Mouse (Mus musculus): ENCODE data around the gene Gtpbp1. TPM values are rescaled to one million over a fixed set of nuclear protein-coding genes. Genes with fewer than 3 reads are reported as not detected.

Gene Gtpbp1
- polyA plus RNA-seq, 1 experiment, result 25.3 TPM

- Histone ChIP-seq H3K4me1 (ENCODE audit: control insufficient read depth, insufficient read depth, low read length) (no peaks in the 10 kb centered on the region; the same call in none of the 2 replicates), H3K4me3 (ENCODE audit: insufficient read depth, low read length) (no peak overlapping the region), H3K27ac (ENCODE audit: insufficient read depth, low read length) (no peak overlapping the region)
- TF ChIP-seq POLR2A (IDR thresholded peaks at IDR 0.05; ENCODE audit: low read depth, low read length), result no peak
- no peak for TF ChIP-seq CTCF (IDR thresholded peaks at IDR 0.05; ENCODE audit: borderline replicate concordance, insufficient read depth, low read length)
Measured at GRCm38 (mm10) chr15:79692334-79692733, 1.7 kb downstream of the Gtpbp1 start.

DNA sequence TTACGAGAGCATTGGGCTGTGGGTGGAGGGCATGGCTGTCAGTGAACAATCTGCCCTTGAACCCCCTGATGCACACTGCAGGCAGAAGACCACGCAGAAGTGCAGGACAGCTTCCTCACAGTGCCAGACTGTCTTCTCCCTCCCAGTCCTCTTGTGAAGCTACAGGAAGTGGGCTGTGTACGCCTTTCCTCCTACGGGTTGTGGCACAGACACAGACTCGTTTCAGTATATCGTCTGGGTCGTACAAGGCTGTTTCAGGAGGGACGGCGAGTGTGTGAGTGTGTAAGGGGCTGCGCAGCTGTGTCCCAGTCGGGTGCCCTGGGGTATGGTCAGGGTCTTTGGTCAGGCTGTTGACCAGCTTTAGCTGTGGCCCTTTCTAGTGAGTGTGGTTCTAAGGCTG is 3.1 kb downstream of the Gtpbp1 start:
- Histone ChIP-seq H3K27ac (ENCODE audit: insufficient read depth, low read length) (no peak overlapping the region), H3K4me3 (ENCODE audit: insufficient read depth, low read length) (no peak overlapping the region), H3K4me1 (ENCODE audit: control insufficient read depth, insufficient read depth, low read length) (no peaks in the 10 kb centered on the region; the same call in none of the 2 replicates)
- TF ChIP-seq CTCF (IDR thresholded peaks at IDR 0.05; ENCODE audit: borderline replicate concordance, insufficient read depth, low read length) (no peak), POLR2A (IDR thresholded peaks at IDR 0.05; ENCODE audit: low read depth, low read length) (no peak)

DNA sequence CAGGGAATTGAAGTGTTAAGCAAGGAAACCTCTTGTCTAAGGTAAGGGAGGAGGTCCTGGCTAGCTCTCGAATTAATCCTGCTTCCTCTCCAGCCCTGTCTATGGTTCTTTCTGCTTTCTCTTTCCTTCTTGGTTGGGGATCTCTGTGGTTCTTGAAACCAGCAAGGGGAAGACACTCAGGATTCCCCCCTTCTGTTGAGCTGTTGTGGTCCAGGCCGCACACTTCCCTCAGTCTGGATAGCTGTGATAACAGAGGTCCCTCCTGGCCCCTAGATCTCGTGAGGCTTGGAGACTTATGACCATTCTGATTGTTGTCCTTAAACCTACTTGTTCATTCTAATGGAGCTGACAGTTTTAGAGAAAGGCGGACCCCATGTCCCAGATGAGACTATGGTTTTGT is 3.9 kb downstream of the Gtpbp1 start:
- Histone ChIP-seq H3K4me1 (ENCODE audit: control insufficient read depth, insufficient read depth, low read length) (no peaks in the 10 kb centered on the region; the same call in none of the 2 replicates), H3K4me3 (ENCODE audit: insufficient read depth, low read length) (no peak overlapping the region), H3K27ac (ENCODE audit: insufficient read depth, low read length) (no peak overlapping the region)
- TF ChIP-seq CTCF (IDR thresholded peaks at IDR 0.05; ENCODE audit: borderline replicate concordance, insufficient read depth, low read length) (no peak), POLR2A (IDR thresholded peaks at IDR 0.05; ENCODE audit: low read depth, low read length) (no peak)

DNA sequence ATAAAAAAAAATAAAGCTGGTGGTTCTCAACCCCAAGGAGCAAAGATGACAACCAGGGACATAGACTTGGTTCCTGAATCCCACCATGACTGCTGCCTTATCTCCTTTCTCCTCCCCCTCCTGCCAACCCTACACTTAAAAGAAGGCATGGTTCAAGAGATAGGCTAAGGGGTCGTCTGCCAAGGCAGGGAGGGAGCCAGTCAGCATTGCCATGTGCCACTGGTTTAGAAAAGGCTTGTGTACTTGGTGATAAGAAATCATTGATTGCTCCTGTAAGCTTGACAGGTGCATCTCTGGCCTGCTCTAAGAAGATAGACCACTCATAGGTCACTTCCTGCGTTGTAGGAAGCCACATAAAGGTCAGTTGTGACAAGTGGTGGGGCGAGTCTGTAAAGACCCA is 4.9 kb downstream of the Gtpbp1 start:
- H3K4me1 ChIP-seq (ENCODE audit: control insufficient read depth, insufficient read depth, low read length), result no peaks in the 10 kb centered on the region; the same call in 1 of the 2 replicates
- H3K27ac ChIP-seq (ENCODE audit: insufficient read depth, low read length), result no peak overlapping the region
- no peak for TF ChIP-seq POLR2A (IDR thresholded peaks at IDR 0.05; ENCODE audit: low read depth, low read length)
- TF ChIP-seq CTCF (IDR thresholded peaks at IDR 0.05; ENCODE audit: borderline replicate concordance, insufficient read depth, low read length), result no peak
- H3K4me3 ChIP-seq (ENCODE audit: insufficient read depth, low read length), result no peak overlapping the region

GRCm38 (mm10) chr15:79696508-79696907 is 5.9 kb downstream of the Gtpbp1 start:
- Histone ChIP-seq H3K4me3 (ENCODE audit: insufficient read depth, low read length) (no peak overlapping the region), H3K4me1 (ENCODE audit: control insufficient read depth, insufficient read depth, low read length) (no peaks in the 10 kb centered on the region; the same call in 1 of the 2 replicates), H3K27ac (ENCODE audit: insufficient read depth, low read length) (no peak overlapping the region)
- no peak for TF ChIP-seq CTCF (IDR thresholded peaks at IDR 0.05; ENCODE audit: borderline replicate concordance, insufficient read depth, low read length)

- no peaks in the 10 kb centered on the region for H3K4me1 ChIP-seq (ENCODE audit: control insufficient read depth, insufficient read depth, low read length)
- TF ChIP-seq CTCF (IDR thresholded peaks at IDR 0.05; ENCODE audit: borderline replicate concordance, insufficient read depth, low read length) (no peak), POLR2A (IDR thresholded peaks at IDR 0.05; ENCODE audit: low read depth, low read length) (no peak)
- H3K4me3 ChIP-seq (ENCODE audit: insufficient read depth, low read length), result no peak overlapping the region
- no peak overlapping the region for H3K27ac ChIP-seq (ENCODE audit: insufficient read depth, low read length)
Measured at GRCm38 (mm10) chr15:79697011-79697410, 6.4 kb downstream of the Gtpbp1 start.

DNA sequence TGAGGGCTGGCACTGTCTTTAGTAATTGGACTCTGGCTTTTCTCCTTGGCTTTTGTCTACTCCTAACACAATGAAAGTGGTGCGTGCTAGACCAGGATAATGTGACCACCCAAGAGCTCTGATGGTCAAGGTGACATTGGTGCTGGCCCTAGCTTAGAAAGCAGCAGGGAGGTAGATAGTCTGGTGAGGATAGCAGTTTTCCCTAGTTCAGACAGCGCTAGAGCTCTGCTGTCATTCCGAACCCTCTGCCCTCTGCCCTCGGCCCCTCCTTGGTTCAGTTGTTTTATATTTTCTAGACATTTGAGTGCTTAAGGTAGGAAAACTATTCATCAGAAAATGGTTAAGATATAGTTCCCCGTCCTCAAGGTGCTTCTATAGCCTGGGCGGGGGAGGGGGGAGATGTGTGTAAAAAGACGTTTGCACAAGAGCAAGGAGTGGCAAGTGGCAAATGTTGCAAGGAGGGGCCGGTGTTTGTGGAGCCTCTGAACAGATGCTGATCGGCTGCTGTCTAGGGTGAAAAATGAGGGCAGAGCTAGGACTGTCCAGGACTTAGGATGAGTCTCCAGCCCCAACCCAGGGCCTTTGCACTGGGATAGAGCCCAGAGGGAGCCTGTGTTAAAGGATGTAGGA is 7.0 kb downstream of the Gtpbp1 start:
- no peak for TF ChIP-seq CTCF (IDR thresholded peaks at IDR 0.05; ENCODE audit: borderline replicate concordance, insufficient read depth, low read length)
- TF ChIP-seq POLR2A (IDR thresholded peaks at IDR 0.05; ENCODE audit: low read depth, low read length), result no peak
- Histone ChIP-seq H3K4me3 (ENCODE audit: insufficient read depth, low read length) (no peak overlapping the region), H3K27ac (ENCODE audit: insufficient read depth, low read length) (no peak overlapping the region), H3K4me1 (ENCODE audit: control insufficient read depth, insufficient read depth, low read length) (no peaks in the 10 kb centered on the region)

- no peak overlapping the region for H3K27ac ChIP-seq (ENCODE audit: insufficient read depth, low read length)
- TF ChIP-seq CTCF (IDR thresholded peaks at IDR 0.05; ENCODE audit: borderline replicate concordance, insufficient read depth, low read length), result no peak
- TF ChIP-seq POLR2A (IDR thresholded peaks at IDR 0.05; ENCODE audit: low read depth, low read length), result no peak
- no peak overlapping the region for H3K4me3 ChIP-seq (ENCODE audit: insufficient read depth, low read length)
- no peaks in the 10 kb centered on the region for H3K4me1 ChIP-seq (ENCODE audit: control insufficient read depth, insufficient read depth, low read length)
Measured at GRCm38 (mm10) chr15:79706603-79707214, 16.1 kb downstream of the Gtpbp1 start.

GRCm38 (mm10) chr15:79708229-79708822 is 17.7 kb downstream of the Gtpbp1 start:
- no peak for TF ChIP-seq POLR2A (IDR thresholded peaks at IDR 0.05; ENCODE audit: low read depth, low read length)
- no peak for TF ChIP-seq CTCF (IDR thresholded peaks at IDR 0.05; ENCODE audit: borderline replicate concordance, insufficient read depth, low read length)
- Histone ChIP-seq H3K27ac (ENCODE audit: insufficient read depth, low read length) (no peak overlapping the region), H3K4me3 (ENCODE audit: insufficient read depth, low read length) (no peak overlapping the region), H3K4me1 (ENCODE audit: control insufficient read depth, insufficient read depth, low read length) (no peaks in the 10 kb centered on the region)

DNA sequence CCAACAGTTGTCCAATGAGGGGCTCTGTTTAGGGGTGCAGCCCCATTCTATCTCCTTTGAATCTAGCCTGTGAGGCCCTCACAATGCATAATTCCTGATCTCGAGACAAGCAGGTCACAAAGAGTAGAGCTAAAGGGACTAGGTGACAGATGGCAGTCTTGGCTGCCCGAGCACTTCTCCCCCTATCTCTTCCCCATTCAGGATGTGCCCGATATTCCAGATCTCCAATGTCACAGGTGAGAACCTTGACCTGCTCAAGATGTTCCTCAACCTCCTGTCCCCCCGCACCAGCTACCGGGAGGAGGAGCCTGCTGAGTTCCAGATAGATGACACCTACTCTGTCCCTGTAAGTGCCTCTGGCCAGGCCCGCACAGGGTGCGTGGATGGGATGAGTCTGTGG is 25.0 kb downstream of the Gtpbp1 start:
- TF ChIP-seq CTCF (IDR thresholded peaks at IDR 0.05; ENCODE audit: borderline replicate concordance, insufficient read depth, low read length), result no peak
- no peak for TF ChIP-seq POLR2A (IDR thresholded peaks at IDR 0.05; ENCODE audit: low read depth, low read length)
- H3K4me3 ChIP-seq (ENCODE audit: insufficient read depth, low read length), result no peak overlapping the region
- no peak overlapping the region for H3K27ac ChIP-seq (ENCODE audit: insufficient read depth, low read length)
- no peaks in the 10 kb centered on the region for H3K4me1 ChIP-seq (ENCODE audit: control insufficient read depth, insufficient read depth, low read length)

Measured in embryonic fibroblast, embryonic 13.5 days (primary cell).